Mouse (Mus musculus) MEL (cell line): ENCODE data around the gene Fance. TPM values are rescaled to one million over a fixed set of nuclear protein-coding genes. Genes with fewer than 3 reads are reported as not detected.

Source experiments
- DNase-seq: peaks from one replicate; pipeline ENCODE4 v3.0.0; 2011; ENCODE audit warnings: low read depth, low spot score
- H3K27ac ChIP-seq: 2 replicates; pipeline ENCODE4 v1.5.1; 2012; ENCODE audit warnings: low read depth, mild to moderate bottlenecking, control low read depth, low read length, moderate library complexity; ENCODE audit not compliant: control insufficient read depth
- H3K27me3 ChIP-seq, 2 experiments: fragments of 150-350 bp in 1 of 2; sonication (generic) in 1 of 2; 2 replicates each; pipeline ENCODE4 v1.6.1; 2012; ENCODE audit warnings: low read length in 2 of 2, mild to moderate bottlenecking in 2 of 2, improper control_type of control experiment in 1 of 2, moderate library complexity in 1 of 2; ENCODE audit not compliant: insufficient read depth in 2 of 2, control insufficient read depth in 1 of 2
- H3K36me3 ChIP-seq, 2 experiments: 2 replicates each; pipeline ENCODE4 v1.6.1; 2012 to 2014; ENCODE audit warnings: low read length in 2 of 2, improper control_type of control experiment in 1 of 2, inconsistent platforms in 1 of 2, mild to moderate bottlenecking in 1 of 2; ENCODE audit not compliant: insufficient read depth in 2 of 2, control insufficient read depth in 1 of 2
- H3K4me1 ChIP-seq, 2 experiments: fragments of 150-350 bp in 1 of 2; sonication (generic) in 1 of 2; 2 replicates each; pipeline ENCODE4 v1.6.1; 2012; ENCODE audit warnings: low read length in 2 of 2, improper control_type of control experiment in 1 of 2, mild to moderate bottlenecking in 1 of 2; ENCODE audit not compliant: insufficient read depth in 2 of 2, control insufficient read depth in 1 of 2
- H3K4me3 ChIP-seq, 2 experiments: fragments of 150-350 bp in 1 of 2; sonication (generic) in 1 of 2; 2 replicates each; pipeline ENCODE4 v1.5.1; 2012; ENCODE audit warnings: low read depth in 2 of 2, low read length in 2 of 2, mild to moderate bottlenecking in 2 of 2, moderate library complexity in 2 of 2, control low read depth in 1 of 2, improper control_type of control experiment in 1 of 2; ENCODE audit not compliant: control insufficient read depth in 1 of 2, insufficient read depth in 1 of 2
- H3K79me2 ChIP-seq: 2 replicates; pipeline ENCODE4 v1.6.1; 2012; ENCODE audit warnings: mild to moderate bottlenecking, low read length, moderate library complexity; ENCODE audit not compliant: control insufficient read depth, poor library complexity, insufficient read depth
- H3K9ac ChIP-seq: 2 replicates; pipeline ENCODE4 v1.6.1; 2012; ENCODE audit warnings: low read depth, mild to moderate bottlenecking, control low read depth, low read length, moderate library complexity; ENCODE audit not compliant: control insufficient read depth, poor library complexity, severe bottlenecking
- H3K9me3 ChIP-seq: fragments of 150-350 bp; sonication (generic); replicated peaks from 2 replicates; pipeline ENCODE4 v1.6.1; 2012; ENCODE audit warnings: mild to moderate bottlenecking, low read length, improper control_type of control experiment, moderate library complexity; ENCODE audit not compliant: insufficient read depth
- BHLHE40 ChIP-seq: IDR thresholded peaks from 2 replicates; pipeline ENCODE4 v1.6.1; 2012; ENCODE audit warnings: low read depth, mild to moderate bottlenecking, inconsistent platforms, low read length, improper control_type of control experiment, borderline replicate concordance
- CHD1 ChIP-seq: IDR thresholded peaks from 2 replicates; pipeline ENCODE4 v1.6.1; 2012; ENCODE audit warnings: low read depth, mild to moderate bottlenecking, inconsistent platforms, low read length, improper control_type of control experiment
- ELF1 ChIP-seq: IDR thresholded peaks from 2 replicates; pipeline ENCODE4 v1.6.1; 2014; ENCODE audit warnings: low read depth, mild to moderate bottlenecking, inconsistent platforms, low read length, improper control_type of control experiment, moderate library complexity
- EP300 ChIP-seq, 2 experiments: IDR thresholded peaks; 2 replicates each; pipeline ENCODE4 v1.6.1; 2011; ENCODE audit warnings: improper control_type of control experiment in 2 of 2, low read length in 2 of 2, low read depth in 1 of 2, mild to moderate bottlenecking in 1 of 2
- ETS1 ChIP-seq: IDR thresholded peaks from 2 replicates; pipeline ENCODE4 v1.6.1; 2012; ENCODE audit warnings: low read depth, mild to moderate bottlenecking, inconsistent platforms, low read length, improper control_type of control experiment, moderate library complexity
- GATA1 ChIP-seq: IDR thresholded peaks from 2 replicates; pipeline ENCODE4 v1.6.1; 2011; ENCODE audit warnings: low read depth, low read length, improper control_type of control experiment
- HCFC1 ChIP-seq: IDR thresholded peaks from 2 replicates; pipeline ENCODE4 v1.6.1; 2012; ENCODE audit warnings: low read depth, mild to moderate bottlenecking, inconsistent platforms, low read length, improper control_type of control experiment, moderate library complexity
- JUND ChIP-seq: IDR thresholded peaks from 2 replicates; pipeline ENCODE4 v1.6.1; 2011; ENCODE audit warnings: low read depth, mild to moderate bottlenecking, improper control_type of control experiment, low read length
- MAFK ChIP-seq: IDR thresholded peaks from 2 replicates; pipeline ENCODE4 v1.6.1; 2011; ENCODE audit warnings: low read depth, mild to moderate bottlenecking, low read length, improper control_type of control experiment, borderline replicate concordance
- MAX ChIP-seq: IDR thresholded peaks from 2 replicates; pipeline ENCODE4 v1.6.1; 2011; ENCODE audit warnings: low read length, improper control_type of control experiment
- MXI1 ChIP-seq: IDR thresholded peaks from 2 replicates; pipeline ENCODE4 v1.6.1; 2011; ENCODE audit warnings: mild to moderate bottlenecking, low read depth, low read length, improper control_type of control experiment
- MYB ChIP-seq: IDR thresholded peaks from 2 replicates; pipeline ENCODE4 v1.6.1; 2011; ENCODE audit warnings: mild to moderate bottlenecking, low read depth, low read length, improper control_type of control experiment
- MYC ChIP-seq: IDR thresholded peaks from 2 replicates; pipeline ENCODE4 v1.6.1; 2011; ENCODE audit warnings: low read depth, mild to moderate bottlenecking, low read length, improper control_type of control experiment, moderate library complexity
- NELFE ChIP-seq: IDR thresholded peaks from 2 replicates; pipeline ENCODE4 v1.6.1; 2011; ENCODE audit warnings: low read depth, low read length, improper control_type of control experiment
- NRF1 ChIP-seq: IDR thresholded peaks from 2 replicates; pipeline ENCODE4 v1.6.1; 2014; ENCODE audit warnings: low read depth, mild to moderate bottlenecking, inconsistent platforms, low read length, improper control_type of control experiment, moderate library complexity; ENCODE audit not compliant: poor library complexity, insufficient read depth, severe bottlenecking
- SIN3A ChIP-seq: IDR thresholded peaks from 2 replicates; pipeline ENCODE4 v1.6.1; 2012; ENCODE audit warnings: low read length, improper control_type of control experiment, inconsistent platforms
- TBP ChIP-seq: IDR thresholded peaks from 2 replicates; pipeline ENCODE4 v1.8.0; 2011; ENCODE audit warnings: low read depth, low read length, improper control_type of control experiment
- TCF12 ChIP-seq: IDR thresholded peaks from 2 replicates; pipeline ENCODE4 v1.6.1; 2014; ENCODE audit warnings: low read depth, mild to moderate bottlenecking, inconsistent platforms, low read length, improper control_type of control experiment, moderate library complexity
- UBTF ChIP-seq: IDR thresholded peaks from 2 replicates; pipeline ENCODE4 v1.6.1; 2012; ENCODE audit warnings: low read depth, mild to moderate bottlenecking, inconsistent platforms, low read length, improper control_type of control experiment, moderate library complexity, borderline replicate concordance; ENCODE audit not compliant: insufficient read depth
- ZMIZ1 ChIP-seq: IDR thresholded peaks from 2 replicates; pipeline ENCODE4 v1.6.1; 2012; ENCODE audit warnings: low read depth, mild to moderate bottlenecking, inconsistent platforms, low read length, improper control_type of control experiment, moderate library complexity
- polyA plus RNA-seq, 2 experiments: library from polyadenylated mRNA; stranded (reverse) in 1 of 2; unstranded in 1 of 2; fragments of >175 nt in 1 of 2; fragments of >200 nt in 1 of 2; gene quantifications; 2 replicates each; pipeline versions ENCODE4 v1.2.1 to v1.2.4; 2012; ENCODE audit warnings: low replicate concordance in 2 of 2, low read depth in 1 of 2; ENCODE audit not compliant: insufficient read length in 2 of 2, insufficient read depth in 1 of 2, missing spikeins in 1 of 2
- total RNA-seq: library from RNA; depleted of rRNA; stranded (reverse); fragments of 300-350 nt; gene quantifications from 2 replicates; pipeline ENCODE4 v1.2.3, GENCODE M21; 2012

Gene Fance
- total and polyA plus RNA-seq, 3 experiments = 51.2 to 382 (median 105) TPM

GRCm38 (mm10) chr17:28286964-28287363 lies 26.4 kb upstream of the Fance start:
- no peak for TF ChIP-seq GATA1
- TF ChIP-seq ETS1 = no peak
- Histone ChIP-seq H3K36me3 (peaks cover 0 to 3% of the 10 kb centered on the region in 2 experiments; a peak in 1 of 4 replicates), H3K27ac (no peak overlapping the region)

GRCm38 (mm10) chr17:28287578-28287977 lies 25.7 kb upstream of the Fance start:
- H3K4me3 ChIP-seq = no peak overlapping the region
- no peaks in the 10 kb centered on the region for H3K9me3 ChIP-seq
- no peak overlapping the region for H3K27ac ChIP-seq
- no peak for DNase-seq
- no peak overlapping the region for H3K9ac ChIP-seq
- peaks cover 0 to 3% of the 10 kb centered on the region in 2 experiments; a peak in 1 of 4 replicates for H3K36me3 ChIP-seq
- H3K79me2 ChIP-seq = no peaks in the 10 kb centered on the region
- TF ChIP-seq NRF1 (no peak), JUND (no peak), UBTF (no peak), TCF12 (no peak), BHLHE40 (no peak), ZMIZ1 (no peak), CHD1 (no peak), MAFK (no peak), ELF1 (no peak), MAX (no peak), EP300 (IDR thresholded peaks at IDR 0.05; ENCODE audit: low read depth in 1 of 2, low read length in 2 of 2) (no peak), SIN3A (no peak), MXI1 (no peak), NELFE (no peak), MYB (no peak), MYC (no peak), HCFC1 (no peak), GATA1 (no peak), TBP (no peak)
- no peaks in the 10 kb centered on the region for H3K27me3 ChIP-seq
- peaks cover 11 to 16% of the 10 kb centered on the region in 2 experiments for H3K4me1 ChIP-seq

More at GRCm38 (mm10) chr17:28286964-28287363, 26.4 kb upstream of the Fance start:
- H3K4me1 ChIP-seq = peaks cover 11 to 16% of the 10 kb centered on the region in 2 experiments
- H3K9ac ChIP-seq = no peak overlapping the region
- no peaks in the 10 kb centered on the region for H3K9me3 ChIP-seq
- H3K79me2 ChIP-seq = no peaks in the 10 kb centered on the region
- no peaks in the 10 kb centered on the region for H3K27me3 ChIP-seq
- H3K4me3 ChIP-seq = no peak overlapping the region
- no peak for DNase-seq
